Mouse (Mus musculus) intestine, embryonic 16.5 days (tissue): ENCODE measurements around the gene Hecw2. TPM values are rescaled to one million over a fixed set of nuclear protein-coding genes. Genes with fewer than 3 reads are reported as not detected.

Experiments
- ATAC-seq: fragments of 200-750 bp; cut with Nextera tagmentation; 2 replicates; pipeline ENCODE4 v1.8.0; 2017; ENCODE audit warnings: moderate TSS enrichment, moderate library complexity
- H3K27ac ChIP-seq: fragments of 300-500 bp; sonication (generic); 2 replicates; pipeline ENCODE4 v1.5.1; 2014; ENCODE audit warnings: mild to moderate bottlenecking, low read length
- H3K27me3 ChIP-seq: fragments of 300-500 bp; sonication (generic); replicated peaks from 2 replicates; pipeline ENCODE4 v1.6.1; 2014; ENCODE audit warnings: low read length, control low read depth, mixed read lengths; ENCODE audit not compliant: control insufficient read depth, insufficient read depth
- H3K36me3 ChIP-seq: fragments of 300-500 bp; sonication (generic); 2 replicates; pipeline ENCODE4 v1.6.1; 2014; ENCODE audit warnings: low read length, control low read depth; ENCODE audit not compliant: control insufficient read depth, insufficient read depth
- H3K4me1 ChIP-seq: fragments of 300-500 bp; sonication (generic); 2 replicates; pipeline ENCODE4 v1.6.1; 2014; ENCODE audit warnings: low read length, control low read depth, mixed read lengths; ENCODE audit not compliant: control insufficient read depth, insufficient read depth
- H3K4me2 ChIP-seq: fragments of 300-500 bp; sonication (generic); 2 replicates; pipeline ENCODE4 v1.6.1; 2014; ENCODE audit warnings: low read depth, low read length, control low read depth
- H3K4me3 ChIP-seq: fragments of 300-500 bp; sonication (generic); 2 replicates; pipeline ENCODE4 v1.5.1; 2014; ENCODE audit warnings: mild to moderate bottlenecking, low read length
- H3K9ac ChIP-seq: fragments of 300-500 bp; sonication (generic); 2 replicates; pipeline ENCODE4 v1.6.1; 2014; ENCODE audit warnings: low read depth, low read length
- H3K9me3 ChIP-seq: fragments of 300-500 bp; sonication (generic); 2 replicates; pipeline ENCODE4 v1.6.1; 2016; ENCODE audit warnings: low read length, control low read depth; ENCODE audit not compliant: control insufficient read depth
- WGBS: fragments of 180-500 bp; shearing (Covaris S2); extraction: QIAGEN DNeasy Blood & Tissue Kit; methylation state at CpG from one replicate; pipeline ENCODE4 v1.1.7; 2014; 5-methylcytosine and 5-hydroxymethylcytosine counted together
- microRNA-seq: library from miRNA; unstranded; fragments of <30 nt; microRNA quantifications from one replicate; pipeline ENCODE4, GENCODE M21; 2016
- polyA plus RNA-seq: library from polyadenylated mRNA; unstranded; fragments of >200 nt; fragmentation: Nextera tagmentation; extraction: Ambion mirVana; gene quantifications from 2 replicates; pipeline ENCODE4 v1.2.1, GENCODE M21; 2015

Gene Hecw2
- polyA plus RNA-seq, 1 experiment from 2014 or later, result 0.83 TPM

DNA sequence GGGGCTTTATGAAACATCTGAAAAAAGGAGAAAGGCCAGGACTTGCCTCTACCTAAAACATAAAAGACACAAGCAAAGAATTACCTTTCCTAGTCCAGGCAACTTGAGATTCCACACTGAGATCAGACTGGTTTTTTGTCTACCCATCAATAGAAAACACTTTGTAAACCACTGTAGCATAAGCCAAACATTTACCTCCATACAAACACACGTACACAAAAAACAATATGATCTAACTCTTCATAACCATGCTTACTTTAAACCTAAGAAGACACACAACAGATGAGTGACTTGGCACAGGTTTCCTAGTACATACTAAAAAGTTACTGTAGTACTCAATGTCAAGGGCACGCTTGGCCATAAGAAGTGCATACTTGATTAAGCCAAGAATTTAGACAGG lies 419.4 kb downstream of the Hecw2 start:
- no peak for ATAC-seq
- no peaks in the 10 kb centered on the region for H3K4me1 ChIP-seq

DNA sequence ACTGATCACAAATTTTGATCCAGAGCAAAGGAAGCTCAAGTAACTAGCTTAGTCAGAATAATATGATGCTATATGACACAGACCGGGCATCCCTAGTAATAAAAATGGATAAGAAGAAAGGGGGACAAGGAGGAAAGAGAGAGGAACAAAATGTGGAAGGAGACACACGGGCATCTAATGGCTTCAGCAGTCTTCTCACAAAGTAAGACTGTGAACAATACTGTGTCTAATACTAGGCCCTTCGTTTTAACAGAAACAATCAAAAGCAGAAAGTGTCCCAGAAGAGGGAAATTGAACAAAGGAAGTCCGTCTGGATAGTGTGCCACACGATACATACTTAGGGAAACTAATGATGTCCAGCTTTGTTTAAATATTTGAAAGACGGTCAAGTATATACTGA lies 419.9 kb downstream of the Hecw2 start:
- 76% methylated on average over 6 of the region's 6 CpGs for WGBS
- no peaks in the 10 kb centered on the region for H3K27me3 ChIP-seq
- ATAC-seq, result no peak

More for the DNA sequence above, 419.4 kb downstream of the Hecw2 start:
- H3K9me3 ChIP-seq, result no peaks in the 10 kb centered on the region
- no peaks in the 10 kb centered on the region for H3K27me3 ChIP-seq
- H3K27ac ChIP-seq, result no peak overlapping the region
- WGBS, result 92% methylated on average over 2 of the region's 2 CpGs
- no peak overlapping the region for H3K9ac ChIP-seq
- no peak overlapping the region for H3K4me2 ChIP-seq
- no peaks in the 10 kb centered on the region for H3K36me3 ChIP-seq
- no peak overlapping the region for H3K4me3 ChIP-seq

DNA sequence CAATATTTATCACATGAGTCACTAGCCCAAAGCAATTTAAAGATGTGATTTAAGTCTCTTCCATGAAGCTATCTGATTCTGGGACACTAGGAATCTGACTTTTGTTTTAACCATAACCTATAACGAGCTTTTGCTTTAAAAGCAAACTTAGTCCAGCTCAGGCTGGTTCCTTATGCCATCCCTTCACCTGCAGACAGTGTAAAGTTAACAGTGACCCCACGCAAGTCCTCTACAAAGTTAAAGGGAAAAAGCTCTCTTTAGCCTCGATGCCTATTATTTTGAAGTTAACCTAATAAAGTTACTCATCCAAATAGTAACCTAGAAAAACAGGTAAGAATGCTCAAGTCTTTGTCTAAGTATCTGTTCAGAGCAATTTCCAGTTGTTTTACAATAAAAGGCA lies 420.4 kb downstream of the Hecw2 start:
- Histone ChIP-seq H3K9me3 (no peaks in the 10 kb centered on the region), H3K27me3 (no peaks in the 10 kb centered on the region), H3K36me3 (no peaks in the 10 kb centered on the region), H3K4me2 (no peak overlapping the region), H3K27ac (no peak overlapping the region), H3K9ac (no peak overlapping the region), H3K4me3 (no peak overlapping the region), H3K4me1 (no peaks in the 10 kb centered on the region)
- WGBS, result 84% methylated on average over 3 of the region's 3 CpGs
- no peak for ATAC-seq

More for the DNA sequence above, 419.9 kb downstream of the Hecw2 start:
- no peak overlapping the region for H3K9ac ChIP-seq
- H3K9me3 ChIP-seq, result no peaks in the 10 kb centered on the region
- H3K4me3 ChIP-seq, result no peak overlapping the region
- H3K4me2 ChIP-seq, result no peak overlapping the region
- no peaks in the 10 kb centered on the region for H3K4me1 ChIP-seq
- H3K36me3 ChIP-seq, result no peaks in the 10 kb centered on the region
- H3K27ac ChIP-seq, result no peak overlapping the region

DNA sequence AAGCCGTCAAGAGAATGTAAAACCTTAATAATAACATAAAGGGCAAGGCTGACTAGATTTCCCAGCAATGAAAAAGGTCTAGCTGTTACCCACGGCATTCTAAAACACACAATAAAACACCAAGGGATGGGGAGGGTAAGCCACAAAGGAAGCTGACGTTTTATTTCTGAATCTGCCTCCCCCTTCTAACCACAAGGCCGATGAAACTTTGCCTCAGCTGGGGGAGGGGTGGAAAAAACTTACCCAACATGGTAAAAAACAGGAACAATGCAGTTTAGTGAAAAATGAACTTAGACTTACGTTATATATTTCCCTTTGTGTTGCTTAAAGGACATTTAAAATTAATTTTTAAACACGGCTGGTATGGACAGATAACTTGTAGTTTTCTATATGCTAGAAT lies 421.0 kb downstream of the Hecw2 start:
- no peak for ATAC-seq
- H3K4me3 ChIP-seq, result no peak overlapping the region

DNA sequence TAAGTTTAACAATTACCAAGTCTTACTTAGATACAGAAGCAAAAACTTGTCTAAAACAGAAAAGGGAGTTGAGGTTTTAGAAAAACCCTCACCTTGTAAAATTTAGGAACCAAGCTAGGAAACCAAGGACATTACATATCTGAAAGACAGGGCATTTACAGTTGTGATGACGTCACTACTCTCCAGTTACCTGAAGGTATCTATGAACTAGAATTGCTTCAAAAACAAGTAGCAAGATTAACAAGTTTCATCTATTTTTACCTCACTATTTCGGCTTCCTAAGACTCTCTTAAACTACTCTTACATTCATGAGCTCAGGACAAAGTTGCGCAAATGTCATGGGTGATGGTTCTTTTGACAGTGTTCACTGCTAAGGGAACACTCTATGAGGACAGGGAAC lies 422.0 kb downstream of the Hecw2 start:
- Histone ChIP-seq H3K27ac (no peak overlapping the region), H3K4me3 (no peak overlapping the region), H3K36me3 (no peaks in the 10 kb centered on the region), H3K9me3 (no peaks in the 10 kb centered on the region), H3K9ac (no peak overlapping the region), H3K27me3 (no peaks in the 10 kb centered on the region), H3K4me2 (no peak overlapping the region), H3K4me1 (no peaks in the 10 kb centered on the region)
- WGBS, result 91% methylated on average over 3 of the region's 3 CpGs
- no peak for ATAC-seq

More for the DNA sequence above, 421.0 kb downstream of the Hecw2 start:
- H3K9ac ChIP-seq, result no peak overlapping the region
- H3K36me3 ChIP-seq, result no peaks in the 10 kb centered on the region
- no peaks in the 10 kb centered on the region for H3K9me3 ChIP-seq
- H3K4me2 ChIP-seq, result no peak overlapping the region
- no peaks in the 10 kb centered on the region for H3K27me3 ChIP-seq
- WGBS, result 64% methylated on average over 6 of the region's 6 CpGs
- no peaks in the 10 kb centered on the region for H3K4me1 ChIP-seq
- no peak overlapping the region for H3K27ac ChIP-seq

DNA sequence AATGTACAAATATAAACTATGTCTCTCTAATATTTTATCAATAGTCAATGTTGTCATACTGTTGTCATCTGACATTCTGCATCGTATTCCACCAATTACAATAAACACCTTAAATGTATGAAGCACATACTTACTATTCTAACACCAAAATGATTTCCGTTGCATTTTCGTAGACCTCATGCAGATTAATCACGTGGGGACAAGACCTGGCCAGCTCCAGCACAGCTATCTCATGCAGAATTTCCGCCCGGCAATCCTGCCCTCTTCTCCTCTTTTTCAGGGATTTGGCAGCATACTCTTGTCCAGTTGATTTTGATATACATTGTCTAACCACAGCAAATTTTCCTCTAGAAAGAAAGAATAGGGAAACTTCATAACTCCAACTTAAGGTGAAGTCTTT lies 423.5 kb downstream of the Hecw2 start:
- no peak overlapping the region for H3K4me3 ChIP-seq
- H3K9ac ChIP-seq, result no peak overlapping the region
- H3K4me2 ChIP-seq, result no peak overlapping the region
- no peaks in the 10 kb centered on the region for H3K9me3 ChIP-seq
- H3K27me3 ChIP-seq, result no peaks in the 10 kb centered on the region
- H3K27ac ChIP-seq, result no peak overlapping the region
- no peak for ATAC-seq
- H3K4me1 ChIP-seq, result no peaks in the 10 kb centered on the region
- no peaks in the 10 kb centered on the region for H3K36me3 ChIP-seq
- WGBS, result 91% methylated on average over 6 of the region's 6 CpGs

DNA sequence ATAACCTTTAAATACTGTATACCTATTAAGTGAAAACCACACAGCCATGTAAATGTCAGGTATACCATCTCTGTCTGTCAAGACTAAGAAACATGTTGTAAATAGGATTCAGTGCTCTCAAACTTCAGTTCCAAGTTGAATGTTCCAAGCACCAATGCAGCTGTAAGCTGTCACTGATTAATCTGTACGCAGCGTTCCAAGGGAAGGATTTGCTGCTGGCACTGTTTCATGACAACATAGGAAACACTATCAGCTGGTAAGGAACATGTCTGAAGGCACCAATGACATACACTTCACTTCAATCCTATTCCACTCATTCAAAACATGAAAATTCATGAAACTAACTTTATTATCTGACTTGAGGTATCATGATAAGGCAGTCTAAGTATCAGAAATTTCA lies 428.9 kb downstream of the Hecw2 start:
- Histone ChIP-seq H3K9ac (no peak overlapping the region), H3K27ac (no peak overlapping the region), H3K9me3 (no peaks in the 10 kb centered on the region), H3K4me3 (no peak overlapping the region), H3K27me3 (no peaks in the 10 kb centered on the region), H3K4me2 (no peak overlapping the region), H3K36me3 (no peaks in the 10 kb centered on the region), H3K4me1 (no peaks in the 10 kb centered on the region)
- no peak for ATAC-seq
- WGBS, result 66% methylated on average over 2 of the region's 2 CpGs

DNA sequence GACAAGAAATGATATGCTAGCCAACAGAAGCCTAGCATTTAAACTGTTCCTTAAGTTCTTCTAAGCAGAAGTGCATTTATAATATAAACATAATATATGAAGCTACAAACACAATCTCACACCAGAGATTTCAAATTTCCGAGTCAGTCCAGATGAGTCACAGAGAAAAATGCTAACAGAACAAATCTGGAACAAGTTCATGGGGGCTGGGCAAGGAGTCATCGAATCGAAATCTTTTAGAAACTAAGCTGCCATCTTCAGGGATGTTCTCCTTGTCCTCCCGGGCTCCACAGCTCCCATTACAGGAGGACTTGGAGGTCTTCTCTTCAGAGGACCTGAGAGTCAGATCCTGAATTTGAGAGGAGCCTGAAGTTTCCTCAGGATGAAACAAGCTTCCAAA lies 437.7 kb downstream of the Hecw2 start:
- H3K4me1 ChIP-seq, result no peaks in the 10 kb centered on the region
- no peak overlapping the region for H3K27ac ChIP-seq
- WGBS, result 76% methylated on average over 4 of the region's 4 CpGs
- no peak overlapping the region for H3K4me2 ChIP-seq
- no peaks in the 10 kb centered on the region for H3K9me3 ChIP-seq
- H3K9ac ChIP-seq, result no peak overlapping the region
- no peaks in the 10 kb centered on the region for H3K36me3 ChIP-seq
- no peak for ATAC-seq
- no peaks in the 10 kb centered on the region for H3K27me3 ChIP-seq
- no peak overlapping the region for H3K4me3 ChIP-seq

Small RNA genes within 50 kb of the gene (microRNA-seq; reads per million reads assigned to microRNA genes)
- gene Mir7681, result not detected

Other genes starting within 250 kb of the Hecw2 start
- gene Ccdc150, start 55.5 kb upstream of the Hecw2 start, polyA plus RNA-seq, result 0.11 and 0.21 TPM in 2 replicates
- gene Gtf3c3, start 243.8 kb upstream of the Hecw2 start, polyA plus RNA-seq, result 17.4 and 17.6 TPM in 2 replicates